8 mouse cellular contexts compared by ENCODE assay signal in the genomic region with DNA sequence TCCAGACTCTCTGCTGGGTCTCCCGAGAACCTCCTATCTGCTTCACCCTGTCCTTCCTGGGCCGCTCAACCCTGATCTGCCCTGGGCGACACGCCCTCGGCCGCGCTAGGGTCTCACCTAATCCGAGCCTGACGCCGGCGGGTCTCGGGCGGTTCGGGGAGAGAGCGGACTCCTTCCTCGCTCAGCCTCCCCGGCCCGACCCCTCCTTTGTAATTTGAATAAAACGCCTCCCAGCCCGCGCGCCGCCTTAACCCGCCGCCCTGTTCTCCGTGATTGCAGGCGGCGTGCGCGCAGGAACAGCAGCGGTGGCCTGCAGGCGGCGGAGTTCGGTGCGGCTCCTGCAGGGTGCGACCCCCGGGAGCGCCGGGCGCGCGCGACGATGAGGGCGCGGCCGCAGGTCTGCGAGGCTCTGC. TPM values are rescaled to one million over a fixed set of nuclear protein-coding genes. Genes with fewer than 3 reads are reported as not detected.
A peak's percentile ranks its signal among the peaks of the same experiment; 100 is the strongest.
DNase-seq lines count a peak whose midpoint lies in the region; ATAC-seq and TF ChIP-seq lines count a peak whose summit lies in the region.

No protein-coding gene starts in this region.

- H3K4me1 ChIP-seq in intestine, postnatal 0 days (replicated peaks; ENCODE audit: control insufficient read depth, insufficient read depth, low read length): peaks cover 34% of the 10 kb centered on the region
- H3K4me1 ChIP-seq in lung, postnatal 0 days (ENCODE audit: insufficient read depth, low read depth, low read length): peaks cover 24% of the 10 kb centered on the region

- intact Hi-C loops in left cerebral cortex, postnatal 4 days (cut with DNase I): loop anchor here (5.0 kb wide), 1 partner anchor 356 kb away; no protein-coding TSS in a partner anchor

- TF ChIP-seq CTCF in intestine, postnatal 0 days (IDR thresholded peaks at IDR 0.05; ENCODE audit: low read depth): peak; percentile 74
- TF ChIP-seq CTCF in lung, postnatal 0 days (IDR thresholded peaks at IDR 0.05): peak; percentile 70

- H3K9me3 ChIP-seq in intestine, postnatal 0 days (ENCODE audit: control insufficient read depth): no peaks in the 10 kb centered on the region
- H3K9me3 ChIP-seq in lung, postnatal 0 days (ENCODE audit: low read length): no peaks in the 10 kb centered on the region

- H3K4me3 ChIP-seq in intestine, postnatal 0 days (ENCODE audit: low read depth, low read length): peak overlapping the region; percentile 38
- peak overlapping the region; percentile 44 for H3K4me3 ChIP-seq in lung, postnatal 0 days (ENCODE audit: low read depth, low read length)

- WGBS in intestine, postnatal 0 days: under 1% methylated on average over 48 of the region's 48 CpGs
- WGBS in lung, postnatal 0 days: 1% methylated on average over 48 of the region's 48 CpGs

- H3K4me2 ChIP-seq in intestine, postnatal 0 days (replicated peaks; ENCODE audit: low read depth): peak overlapping the region; percentile 87
- H3K4me2 ChIP-seq in lung, postnatal 0 days (replicated peaks; ENCODE audit: low read depth, low read length): peak overlapping the region; percentile 94

- peak; percentile 27 for DNase-seq in left cerebral cortex, postnatal 4 days
- DNase-seq in left cerebral cortex, adult 8-10 months (ENCODE audit: low spot score in 2 of 2): no peak
- peak; percentile 71 for DNase-seq in adrenal gland, postnatal 14 days
- DNase-seq in gastrocnemius, postnatal 10 days: peak; percentile 65
- DNase-seq in lung, postnatal 0 days (ENCODE audit: low spot score): peak; percentile 75
- DNase-seq in splenic B cell, adult 2 months (ENCODE audit: low read depth, low spot score): peak; percentile 40
- DNase-seq in layer of hippocampus, adult 11-12 months (ENCODE audit: low spot score): no peak

- H3K9ac ChIP-seq in intestine, postnatal 0 days (ENCODE audit: low read depth, low read length): no peak overlapping the region
- H3K9ac ChIP-seq in lung, postnatal 0 days (replicated peaks; ENCODE audit: low read depth): peak overlapping the region; percentile 8; the same call in 1 of the 2 replicates

- H3K27me3 ChIP-seq in intestine, postnatal 0 days (replicated peaks; ENCODE audit: control insufficient read depth, insufficient read depth, low read length): peaks cover 48% of the 10 kb centered on the region
- H3K27me3 ChIP-seq in lung, postnatal 0 days (replicated peaks; ENCODE audit: insufficient read depth, low read length): peaks cover 6% of the 10 kb centered on the region; the same call in 1 of the 2 replicates
- H3K27me3 ChIP-seq in splenic B cell, adult 2 months (ENCODE audit: control insufficient read depth, insufficient read depth, low read length, poor library complexity, severe bottlenecking): no peaks in the 10 kb centered on the region

- ATAC-seq in intestine, postnatal 0 days: no peak
- ATAC-seq in lung, postnatal 0 days: peak; percentile 23

- TF ChIP-seq EP300 in lung, postnatal 0 days (IDR thresholded peaks at IDR 0.05): no peak

- H3K27ac ChIP-seq in intestine, postnatal 0 days (ENCODE audit: low read depth, low read length): no peak overlapping the region
- H3K27ac ChIP-seq in lung, postnatal 0 days (ENCODE audit: low read length): no peak overlapping the region

- H3K36me3 ChIP-seq in intestine, postnatal 0 days (ENCODE audit: control insufficient read depth, insufficient read depth): no peaks in the 10 kb centered on the region
- H3K36me3 ChIP-seq in lung, postnatal 0 days (ENCODE audit: insufficient read depth, low read length): no peaks in the 10 kb centered on the region
- H3K36me3 ChIP-seq in splenic B cell, adult 2 months (ENCODE audit: control insufficient read depth, insufficient read depth, low read length, poor library complexity, severe bottlenecking): no peaks in the 10 kb centered on the region

RNA-seq across cellular contexts. Expression of a gene that starts 3.8 kb away (rescaled TPM):
- total RNA-seq in left cerebral cortex, postnatal 4 days (2021): under 1 TPM; 0.81 to 0.84 TPM
- under 1 TPM in 3 of 4 experiments, not detected in 1; 0.30 to 0.91 (median 0.52) TPM for total RNA-seq in left cerebral cortex, adult 8-10 months (2022)
- 1.8 and 7.4 TPM in 2 replicates for total RNA-seq in adrenal gland, postnatal 14 days (2021)
- total RNA-seq in gastrocnemius, postnatal 10 days (2021): 10 to 100 TPM; 10.5 to 12.8 TPM
- 0.80 and 1.1 TPM in 2 replicates for polyA plus RNA-seq in intestine, postnatal 0 days (2015; fragmentation: Nextera tagmentation; extraction: Ambion mirVana)
- polyA plus RNA-seq in lung, postnatal 0 days (2015; fragmentation: Nextera tagmentation; extraction: Ambion mirVana): 10.5 and 11.8 TPM in 2 replicates

Comparison
In these comparisons a context has a peak if more than half of its experiments do, and no peak if none do; other contexts are left out.
1. DNase-seq: peak in left cerebral cortex, postnatal 4 days (single experiment), adrenal gland, postnatal 14 days (single experiment), gastrocnemius, postnatal 10 days (single experiment), lung, postnatal 0 days (single experiment) and splenic B cell, adult 2 months (single experiment); none in left cerebral cortex, adult 8-10 months (0 of 2) and layer of hippocampus, adult 11-12 months (single experiment).